Mouse (Mus musculus): ENCODE data around the gene Pakap.

Gene Pakap

GRCm38 (mm10) chr4:57847676-57848075 lies 279.7 kb downstream of the Pakap start:
- DNase-seq, result no peak

DNA sequence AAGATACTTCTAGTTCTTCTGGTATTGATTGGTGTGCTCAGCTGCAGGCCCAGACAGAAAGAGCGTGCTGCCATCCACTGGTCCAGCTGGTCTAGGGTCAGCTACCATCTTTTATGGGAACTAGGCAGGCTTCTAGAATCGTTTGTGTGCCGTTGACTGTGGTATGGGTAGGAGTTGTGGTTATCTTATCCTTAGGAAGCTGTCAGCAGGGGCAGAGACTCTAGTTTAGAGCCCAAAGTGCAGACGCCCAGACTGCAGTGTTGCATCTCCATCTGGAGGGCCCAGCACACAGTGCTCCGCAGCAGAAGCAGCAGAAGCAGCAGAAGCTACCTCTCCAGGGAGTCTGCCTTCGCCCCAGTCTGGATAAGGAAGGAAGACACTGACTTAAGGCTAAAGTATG lies 281.5 kb downstream of the Pakap start:
- no peak for DNase-seq

DNA sequence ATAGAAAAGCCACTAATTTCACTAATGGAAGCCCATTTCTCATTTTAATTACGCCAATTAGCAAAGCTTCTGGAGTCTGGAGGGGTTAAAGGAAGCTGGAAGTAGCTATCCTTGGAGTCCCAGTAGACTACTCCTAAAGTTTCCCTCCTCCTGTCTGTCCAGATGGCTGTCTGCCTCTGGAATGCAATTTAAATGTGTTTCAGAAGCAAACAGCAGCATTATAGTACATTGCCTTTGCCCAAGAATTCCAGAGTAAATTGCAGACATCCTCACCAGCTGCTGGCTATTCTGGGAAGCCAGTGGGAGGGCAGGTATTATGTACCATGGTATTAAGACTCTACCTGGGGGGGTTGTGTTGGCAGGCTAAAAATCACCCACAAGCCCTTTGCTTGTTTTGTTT lies 283.8 kb downstream of the Pakap start:
- DNase-seq, result no peak

- no peak for DNase-seq
Observed at GRCm38 (mm10) chr4:57852461-57853040, 284.6 kb downstream of the Pakap start.

- no peak for DNase-seq
Observed at GRCm38 (mm10) chr4:57854181-57854580, 286.2 kb downstream of the Pakap start.

DNA sequence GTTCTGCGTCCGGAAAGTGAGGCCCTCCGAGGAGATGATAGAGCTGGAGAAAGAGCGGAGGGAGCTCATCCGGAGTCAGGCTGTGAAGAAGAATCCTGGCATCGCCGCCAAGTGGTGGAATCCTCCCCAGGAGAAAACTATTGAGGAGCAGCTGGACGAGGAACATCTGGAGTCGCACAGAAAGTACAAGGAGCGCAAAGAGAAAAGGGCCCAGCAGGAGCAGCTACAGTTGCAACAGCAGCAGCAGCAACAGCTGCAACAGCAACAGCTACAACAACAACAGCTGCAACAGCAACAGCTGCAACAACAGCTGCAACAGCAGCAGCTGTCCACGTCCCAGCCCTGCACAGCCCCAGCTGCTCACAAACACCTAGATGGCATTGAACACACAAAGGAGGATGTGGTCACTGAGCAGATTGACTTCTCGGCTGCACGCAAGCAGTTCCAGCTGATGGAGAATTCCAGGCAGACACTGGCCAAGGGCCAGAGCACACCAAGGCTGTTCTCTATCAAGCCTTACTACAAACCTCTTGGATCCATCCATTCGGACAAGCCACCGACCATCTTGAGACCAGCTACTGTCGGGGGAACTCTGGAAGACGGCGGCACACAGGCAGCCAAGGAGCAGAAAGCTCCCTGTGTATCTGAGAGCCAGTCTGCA lies 287.4 kb downstream of the Pakap start:
- no peak for DNase-seq

GRCm38 (mm10) chr4:57856673-57857072 lies 288.7 kb downstream of the Pakap start:
- DNase-seq, result no peak

GRCm38 (mm10) chr4:57860204-57860611 lies 292.2 kb downstream of the Pakap start:
- no peak for DNase-seq

- no peak for DNase-seq
Observed at GRCm38 (mm10) chr4:57861166-57861565, 293.2 kb downstream of the Pakap start.

GRCm38 (mm10) chr4:57861856-57862255 lies 293.9 kb downstream of the Pakap start:
- DNase-seq, result no peak

GRCm38 (mm10) chr4:57862269-57862986 lies 294.4 kb downstream of the Pakap start:
- DNase-seq, result no peak

- DNase-seq, result no peak
Observed at GRCm38 (mm10) chr4:57866088-57866487, 298.1 kb downstream of the Pakap start.

GRCm38 (mm10) chr4:57866990-57867389 lies 299.0 kb downstream of the Pakap start:
- no peak for DNase-seq

- no peak for DNase-seq
Observed at GRCm38 (mm10) chr4:57867454-57867853, 299.5 kb downstream of the Pakap start.

- DNase-seq, result no peak
Observed at GRCm38 (mm10) chr4:57879137-57879536, 311.2 kb downstream of the Pakap start.

DNA sequence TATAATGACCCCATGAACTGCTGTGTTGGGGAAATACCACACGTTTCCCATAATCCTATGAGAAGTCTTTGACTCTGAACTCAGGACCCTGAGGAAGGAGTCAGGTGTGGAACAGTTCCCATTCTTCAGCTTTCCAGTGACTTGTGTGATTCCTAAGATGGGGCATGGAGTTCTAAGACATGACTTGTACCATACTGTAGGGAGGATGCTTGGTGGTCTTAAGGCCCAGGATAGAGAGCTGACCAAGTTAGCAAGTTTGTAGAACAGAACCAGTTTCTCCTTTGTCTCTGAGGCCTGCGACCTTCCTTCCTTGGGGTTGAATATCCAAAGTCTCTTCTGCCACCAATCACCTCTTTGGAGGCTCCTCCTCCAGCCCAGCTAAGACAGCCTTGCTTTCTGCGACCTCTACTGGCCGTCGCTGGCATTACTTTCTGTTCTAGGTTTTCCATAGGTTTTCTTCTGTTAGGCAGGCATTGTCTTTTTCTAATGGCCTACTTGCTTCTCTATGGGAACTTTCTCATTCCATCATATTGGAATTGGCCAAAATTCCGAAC lies 311.9 kb downstream of the Pakap start:
- DNase-seq, result peak; percentile 46

DNA sequence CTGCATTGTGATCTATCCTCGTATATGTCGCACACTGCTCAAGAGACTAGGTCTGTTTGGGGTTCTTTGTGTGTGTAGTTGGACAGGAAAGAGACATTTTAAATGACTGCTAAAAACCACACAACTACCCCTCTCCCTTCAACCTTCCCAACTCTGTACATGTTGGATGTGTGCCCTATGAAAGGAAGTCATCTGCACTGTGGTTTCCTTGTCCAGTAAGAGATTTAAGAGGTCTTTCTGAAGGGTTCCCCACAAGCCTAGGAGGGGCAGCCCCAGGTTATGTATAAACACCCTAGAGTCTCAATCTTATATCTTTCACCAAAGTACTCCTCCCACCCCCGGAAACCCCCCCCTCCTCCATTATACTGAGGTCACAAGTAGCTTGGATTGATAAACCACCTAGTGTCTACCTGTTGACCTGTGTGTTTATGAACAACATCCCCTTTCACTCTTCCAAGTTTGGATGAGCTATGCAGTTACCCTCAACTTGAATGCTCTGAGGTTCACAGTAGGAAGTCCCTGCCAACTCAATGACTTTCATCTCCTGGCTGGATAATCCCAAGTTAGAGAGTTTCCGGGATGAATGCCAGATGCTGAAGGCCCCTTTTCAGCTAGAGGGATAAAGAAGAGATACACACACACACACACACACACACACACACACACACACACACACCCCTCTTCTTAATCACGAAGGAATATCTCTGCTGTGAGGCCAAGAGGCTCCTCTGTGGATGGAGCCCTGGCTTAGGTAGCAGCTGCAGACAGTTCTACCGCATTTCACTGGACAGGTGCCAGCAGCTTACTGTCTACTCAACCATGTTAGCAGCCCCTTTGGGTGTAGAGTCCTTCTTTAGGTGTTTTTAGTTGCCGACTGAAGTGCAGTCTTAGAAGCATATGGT lies 315.8 kb downstream of the Pakap start:
- DNase-seq, result no peak

DNA sequence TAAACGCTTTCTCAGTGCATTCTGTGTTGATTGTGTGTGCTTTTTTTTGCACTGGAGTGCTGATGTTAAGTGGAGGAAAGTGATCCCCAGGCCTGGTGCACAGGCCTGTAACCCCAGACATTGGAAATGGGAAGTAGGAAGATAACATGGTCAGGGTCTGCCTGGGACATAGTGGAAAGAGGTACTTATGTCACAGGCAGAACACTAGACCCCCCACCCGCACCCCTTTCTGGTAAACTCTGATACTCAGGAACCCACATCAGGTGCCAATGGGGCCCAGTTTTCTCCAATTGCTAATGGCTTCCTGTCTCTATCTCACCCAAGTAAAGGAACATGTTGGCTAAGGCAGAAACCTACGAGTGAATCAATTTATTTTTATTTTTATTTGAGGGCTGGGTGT lies 316.5 kb downstream of the Pakap start:
- no peak for DNase-seq

DNA sequence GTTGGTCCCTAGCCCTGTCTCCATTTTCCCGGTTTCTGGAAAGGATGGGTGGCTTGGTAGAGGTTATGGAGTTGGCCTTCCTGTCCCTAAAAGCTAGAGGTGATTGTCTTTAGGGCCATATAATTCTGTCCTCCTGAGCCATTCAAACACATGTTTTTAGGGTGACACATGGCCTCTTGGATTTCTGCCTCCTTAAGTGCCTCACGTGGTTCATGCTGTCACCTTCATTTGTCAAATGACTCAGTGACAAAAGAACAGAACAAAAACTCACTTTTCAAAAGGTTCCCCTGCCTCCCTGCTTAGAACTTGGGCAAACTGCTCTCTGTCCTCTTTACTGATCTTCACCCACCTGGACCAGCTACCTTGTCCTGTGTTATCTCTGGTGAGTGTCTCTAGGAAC lies 317.2 kb downstream of the Pakap start:
- no peak for DNase-seq

GRCm38 (mm10) chr4:57886066-57886887 lies 318.3 kb downstream of the Pakap start:
- no peak for DNase-seq

- DNase-seq, result no peak
Observed at GRCm38 (mm10) chr4:57886888-57887230, 318.9 kb downstream of the Pakap start.

GRCm38 (mm10) chr4:57888246-57888645 lies 320.3 kb downstream of the Pakap start:
- no peak for DNase-seq
